Mouse (Mus musculus): ENCODE data around the gene Kalrn.

- TF ChIP-seq CTCF (IDR thresholded peaks at IDR 0.05; ENCODE audit: extremely low read depth, insufficient read length, insufficient replicate concordance, low read depth, low read length) (no peak), POLR2A (IDR thresholded peaks at IDR 0.05; ENCODE audit: low read depth, low read length) (no peak)
Observed at GRCm38 (mm10) chr16:34122486-34122885, 450.8 kb downstream of the Kalrn start.
